Mouse (Mus musculus) A20 (cell line): ENCODE results near the gene Minos1.
A peak's percentile ranks its signal among the peaks of the same experiment; 100 is the strongest.

ENCODE experiments used
- DNase-seq: peaks from one replicate; pipeline ENCODE4 v3.0.0-alpha.2; 2011; ENCODE audit warnings: low read depth, low spot score

Gene Minos1

GRCm38 (mm10) chr4:139130701-139131549 lies at the start of gene Minos1:
TSS of gene Minos1 (minus strand) at chr4:139131113.
- peak; percentile 99 for DNase-seq

GRCm38 (mm10) chr4:139179731-139180625 lies 49.1 kb upstream of the Minos1 start:
- no peak for DNase-seq

- no peak for DNase-seq
Measured at GRCm38 (mm10) chr4:139179218-139179617, 48.3 kb upstream of the Minos1 start.

GRCm38 (mm10) chr4:139178377-139178776 lies 47.5 kb upstream of the Minos1 start:
- no peak for DNase-seq

GRCm38 (mm10) chr4:139177921-139178320 lies 47.0 kb upstream of the Minos1 start:
- no peak for DNase-seq

GRCm38 (mm10) chr4:139176023-139176422 lies 45.1 kb upstream of the Minos1 start:
- peak; percentile 55 for DNase-seq

GRCm38 (mm10) chr4:139175061-139175971 lies 44.4 kb upstream of the Minos1 start:
- peak; percentile 57 for DNase-seq

GRCm38 (mm10) chr4:139169748-139170279 lies 38.9 kb upstream of the Minos1 start:
- no peak for DNase-seq

GRCm38 (mm10) chr4:139168985-139169747 lies 38.3 kb upstream of the Minos1 start:
- peak; percentile 87 for DNase-seq

- no peak for DNase-seq
Measured at GRCm38 (mm10) chr4:139167107-139167506, 36.2 kb upstream of the Minos1 start.

- peak; percentile 62 for DNase-seq
Measured at GRCm38 (mm10) chr4:139166244-139166643, 35.3 kb upstream of the Minos1 start.

GRCm38 (mm10) chr4:139165259-139165658 lies 34.3 kb upstream of the Minos1 start:
- no peak for DNase-seq

GRCm38 (mm10) chr4:139164082-139164481 lies 33.2 kb upstream of the Minos1 start:
- DNase-seq: no peak

GRCm38 (mm10) chr4:139161076-139161475 lies 30.2 kb upstream of the Minos1 start:
- no peak for DNase-seq

- DNase-seq: no peak
Measured at GRCm38 (mm10) chr4:139158350-139158749, 27.4 kb upstream of the Minos1 start.

- no peak for DNase-seq
Measured at GRCm38 (mm10) chr4:139156538-139156937, 25.6 kb upstream of the Minos1 start.

- DNase-seq: no peak
Measured at GRCm38 (mm10) chr4:139154576-139155307, 23.8 kb upstream of the Minos1 start.

- no peak for DNase-seq
Measured at GRCm38 (mm10) chr4:139151370-139151769, 20.5 kb upstream of the Minos1 start.

- no peak for DNase-seq
Measured at GRCm38 (mm10) chr4:139146760-139147159, 15.8 kb upstream of the Minos1 start.

GRCm38 (mm10) chr4:139145156-139145555 lies 14.2 kb upstream of the Minos1 start:
- peak; percentile 45 for DNase-seq
